Mouse (Mus musculus): ENCODE measurements around the gene Ncoa7. TPM values are rescaled to one million over a fixed set of nuclear protein-coding genes. Genes with fewer than 3 reads are reported as not detected.
"Not testable (repeated sequence)": the region's sequence is repeated elsewhere in the genome, so short reads cannot be mapped to it uniquely, and the experiment has no call there.

Gene Ncoa7
- polyA plus RNA-seq, 3 experiments from 2014 or later: 28.3 to 108 (median 83.7) TPM

DNA sequence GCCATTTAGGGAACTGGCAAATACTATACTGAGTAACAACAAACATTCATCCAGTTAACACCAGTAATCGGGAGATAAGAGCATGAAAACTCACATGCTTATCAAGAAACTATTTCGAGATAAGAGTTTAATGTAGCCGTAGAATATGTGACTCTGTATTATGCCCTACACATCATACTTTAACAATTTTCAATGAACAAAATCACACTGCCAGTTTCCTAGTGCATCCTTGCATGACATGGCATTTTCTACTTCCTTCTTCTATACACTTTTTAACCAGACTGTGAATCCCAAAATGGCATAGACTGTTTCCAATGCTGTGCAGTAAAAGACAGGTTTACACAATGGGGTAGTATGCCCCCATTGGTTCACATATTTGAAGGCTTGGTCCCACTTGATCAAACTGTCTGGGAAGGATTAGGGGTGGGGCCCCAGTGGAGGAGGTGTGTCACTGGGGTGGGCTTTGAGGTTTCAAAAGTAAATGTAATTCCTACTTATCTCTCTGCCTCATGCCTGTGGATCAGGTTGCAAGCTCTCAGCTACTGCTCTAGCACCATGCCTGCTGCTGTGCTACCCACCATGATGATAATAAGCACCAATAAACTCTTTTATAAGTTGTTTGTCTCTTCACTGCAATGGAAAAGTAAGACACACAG lies 15.3 kb downstream of the Ncoa7 start:
- ATAC-seq: no peak

DNA sequence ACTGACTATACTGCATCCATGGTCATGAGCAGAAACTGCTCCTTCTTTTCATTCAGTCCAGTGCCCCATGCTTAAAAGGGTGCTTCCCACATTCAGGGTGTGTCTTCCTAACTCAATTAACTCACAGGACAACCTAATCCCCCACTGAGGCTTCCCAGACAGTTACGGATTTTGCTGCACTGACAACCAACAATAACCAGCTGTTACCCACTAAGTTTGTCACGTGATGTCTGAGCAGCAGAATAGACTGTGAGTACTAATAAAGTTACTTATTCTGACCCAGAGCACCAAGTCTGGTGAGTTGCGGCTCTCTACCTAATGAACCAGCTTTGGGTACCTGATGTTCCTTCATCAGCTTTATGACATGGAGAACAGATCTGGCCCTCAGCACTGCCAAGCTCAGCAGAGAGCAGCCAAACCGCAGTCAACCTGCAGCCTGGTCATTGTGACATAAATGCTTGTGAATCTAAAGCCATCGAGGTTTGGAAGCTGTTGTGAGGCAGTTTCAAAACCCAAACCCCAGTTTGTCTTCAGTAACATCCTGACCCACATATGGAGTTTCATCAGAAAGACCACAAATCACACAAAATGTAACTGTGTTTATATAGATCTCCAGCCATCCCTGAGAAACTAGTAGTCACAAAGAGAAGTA lies 16.9 kb downstream of the Ncoa7 start:
- no peak for ATAC-seq

DNA sequence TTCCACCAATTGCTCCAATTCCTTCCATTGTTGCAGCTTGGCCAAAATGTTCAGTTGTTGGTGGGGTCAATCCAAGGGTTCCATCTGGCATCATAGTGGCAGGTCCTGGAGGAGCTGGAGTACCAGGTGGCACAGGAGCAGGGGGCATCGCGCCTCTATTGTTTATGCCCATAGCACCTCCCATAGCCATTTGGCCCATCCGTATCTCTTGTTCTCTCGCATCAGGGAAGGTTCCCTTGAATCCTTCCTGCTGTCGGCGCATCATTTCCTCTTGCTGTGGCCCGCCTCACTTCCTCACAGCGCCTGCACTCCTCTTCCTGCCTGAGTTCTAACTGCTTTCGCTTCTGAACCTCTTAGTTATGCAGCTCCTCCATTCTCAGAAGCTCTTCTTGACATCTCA lies 22.2 kb downstream of the Ncoa7 start:
- not testable (repeated sequence) for ATAC-seq

DNA sequence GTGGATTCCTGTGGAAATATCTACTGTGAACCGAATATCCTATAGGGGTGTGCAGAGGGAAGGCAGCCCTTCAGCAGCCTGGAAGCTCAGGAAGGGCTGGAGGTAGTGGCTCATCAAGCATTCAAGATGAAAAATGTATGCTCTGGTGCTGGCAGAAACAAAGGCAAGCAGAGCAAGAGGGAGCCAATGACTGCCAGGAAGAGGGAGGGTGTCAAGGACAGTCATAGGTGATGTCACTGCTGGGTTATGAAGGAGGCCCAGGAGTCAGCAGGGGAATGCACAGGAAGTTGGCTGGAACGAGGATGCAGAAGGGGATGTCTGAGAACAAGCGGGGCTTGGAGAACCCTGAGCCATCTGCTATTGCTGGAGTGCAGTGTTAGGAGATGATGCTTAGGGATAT lies 24.9 kb downstream of the Ncoa7 start:
- peak; percentile 21 for ATAC-seq

DNA sequence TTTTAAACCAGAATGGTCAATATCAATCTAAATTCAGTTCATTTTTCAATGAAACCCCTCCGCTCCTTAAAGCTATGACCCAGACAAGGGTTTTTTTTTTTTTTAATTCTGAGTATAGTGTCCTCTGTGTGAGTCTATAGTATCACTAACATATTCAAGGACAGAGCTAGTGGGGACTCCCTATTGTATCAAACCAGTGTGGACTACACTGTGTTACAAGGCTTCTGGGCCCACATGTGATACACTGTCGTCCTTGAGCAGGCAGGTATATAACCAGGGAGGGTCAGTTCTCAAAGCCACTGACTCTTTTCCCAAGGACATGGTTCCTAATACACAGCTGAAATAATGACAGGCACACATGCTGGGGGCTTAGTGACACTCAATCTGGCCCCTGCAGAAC lies 27.1 kb downstream of the Ncoa7 start:
- ATAC-seq: no peak

DNA sequence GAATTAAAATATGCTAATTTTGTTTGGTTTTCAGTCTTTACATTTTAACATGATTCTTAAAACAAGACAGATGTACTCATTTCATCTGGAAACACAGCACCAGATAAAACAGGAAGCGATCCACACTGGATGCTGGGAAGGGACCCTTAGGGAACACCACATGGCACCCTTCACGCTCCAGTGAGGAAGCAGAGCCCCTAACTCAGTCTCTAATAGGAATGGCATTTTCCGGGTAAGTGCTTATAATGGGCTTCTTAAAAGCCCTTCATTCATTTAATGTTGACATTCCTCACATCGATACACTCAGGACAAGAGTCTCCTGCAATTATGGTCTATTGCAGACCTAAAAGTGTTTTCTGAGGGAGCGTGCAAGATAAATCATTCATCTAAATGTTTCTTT lies 27.6 kb downstream of the Ncoa7 start:
- ATAC-seq: no peak

DNA sequence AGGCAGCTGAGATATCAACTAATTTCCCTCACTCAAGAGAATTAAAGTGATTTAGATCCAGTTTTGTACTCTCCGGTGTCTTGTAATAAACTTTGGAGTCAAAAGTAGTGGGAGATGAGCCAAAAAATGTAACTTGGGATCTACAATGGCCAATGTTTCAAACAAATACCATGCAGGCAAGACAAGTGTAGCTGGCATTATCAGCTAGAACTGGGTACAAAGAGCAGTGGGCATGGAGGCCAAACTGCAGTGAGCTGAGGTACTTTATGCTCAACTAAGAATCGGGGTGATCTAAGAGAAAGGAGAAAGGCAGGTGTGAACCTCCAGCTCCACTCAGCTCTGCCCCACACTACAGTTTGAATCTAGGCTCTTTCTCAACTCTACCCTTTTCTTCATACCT lies 28.7 kb downstream of the Ncoa7 start:
- no peak for ATAC-seq

DNA sequence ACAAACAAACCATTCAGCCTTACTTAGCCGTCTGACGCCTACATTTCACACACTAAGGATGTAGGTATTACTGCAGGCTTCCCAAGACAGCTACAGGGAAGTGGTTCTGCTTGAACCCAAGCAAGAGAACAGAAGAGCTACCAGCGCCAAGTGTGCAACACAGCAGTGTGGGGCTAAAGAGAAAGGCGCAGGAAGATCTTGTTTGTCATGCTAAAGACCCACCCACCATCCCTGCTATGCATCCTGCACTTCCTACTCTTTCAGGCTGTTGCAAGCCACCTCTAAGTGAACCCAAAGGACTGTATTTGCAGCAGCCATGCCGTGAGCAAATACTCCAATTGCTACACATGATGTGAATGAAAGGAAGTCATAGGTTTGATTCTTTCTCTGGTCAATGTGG lies 29.9 kb downstream of the Ncoa7 start:
- ATAC-seq: no peak

DNA sequence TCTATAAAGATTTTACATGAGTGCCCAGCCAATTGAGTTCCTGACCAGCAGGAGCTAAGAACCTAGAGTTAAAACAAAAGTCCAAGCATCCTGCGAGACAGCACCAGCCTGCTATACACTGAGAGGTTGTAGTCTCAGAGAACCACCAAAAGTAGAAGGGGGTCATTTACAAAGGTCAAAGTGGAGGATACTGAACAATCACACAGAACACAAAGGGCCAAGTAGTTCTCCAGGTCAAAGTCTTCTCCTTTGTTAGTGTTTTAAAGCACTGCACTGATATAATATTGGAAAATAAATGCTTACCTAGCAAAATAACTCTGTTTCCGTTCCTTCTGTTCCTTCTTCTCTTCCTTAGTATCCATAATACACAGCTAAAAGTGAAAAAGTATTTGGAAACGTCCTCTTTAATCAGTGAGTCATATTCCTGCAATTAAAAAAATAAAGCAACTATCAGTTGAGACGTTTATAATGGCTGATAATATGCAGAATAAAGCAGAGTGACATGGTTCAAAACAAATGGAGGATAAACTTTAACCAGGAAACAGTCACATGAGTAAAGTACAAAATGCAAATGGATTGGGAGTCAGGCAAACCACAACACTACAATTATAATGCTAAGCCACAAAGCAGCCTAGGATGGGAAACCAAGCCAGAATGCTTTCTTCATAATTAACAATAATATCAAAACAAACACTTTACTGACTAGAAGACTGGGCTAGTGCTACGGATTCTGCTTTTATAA lies 31.5 kb downstream of the Ncoa7 start:
- no peak for ATAC-seq

DNA sequence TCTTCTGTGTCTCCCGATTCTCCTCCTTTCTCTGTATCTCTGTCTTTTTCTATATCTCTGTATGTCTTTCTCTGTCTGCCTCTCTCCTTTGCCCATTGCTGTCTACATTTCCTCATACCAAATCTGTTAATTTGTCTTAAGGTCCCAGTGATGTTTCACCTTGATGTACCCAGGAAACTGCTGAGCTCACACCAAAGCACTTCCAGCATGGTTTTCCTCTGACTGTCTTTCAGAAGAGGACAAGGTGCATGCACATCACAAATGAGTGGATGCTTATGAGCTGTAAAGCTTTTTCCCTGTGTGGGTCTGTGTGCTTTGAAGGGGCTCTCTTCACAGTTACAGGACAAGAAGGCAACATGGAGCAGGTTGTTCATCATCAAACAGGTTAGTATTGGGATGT lies 34.3 kb downstream of the Ncoa7 start:
- ATAC-seq: no peak

DNA sequence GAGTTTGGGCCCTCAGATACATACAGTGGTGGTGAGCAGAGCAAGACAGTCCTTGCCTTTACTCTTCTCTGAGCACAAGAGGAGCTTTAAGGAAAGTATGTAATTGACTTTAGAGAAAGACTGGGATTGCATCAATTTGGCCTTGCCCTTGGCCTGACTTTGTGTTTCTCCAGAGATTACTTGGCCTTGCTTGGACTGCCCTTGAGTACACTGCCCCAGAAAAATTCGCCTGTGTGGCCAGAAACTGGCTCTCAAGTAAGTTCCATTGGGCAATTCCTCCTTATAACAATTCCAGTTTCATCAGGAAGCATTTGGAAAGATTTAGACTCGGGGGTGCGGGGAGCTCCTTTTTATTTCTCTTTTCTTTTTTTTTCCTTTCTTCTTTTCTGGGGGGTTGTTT lies 34.9 kb downstream of the Ncoa7 start:
- ATAC-seq: no peak

DNA sequence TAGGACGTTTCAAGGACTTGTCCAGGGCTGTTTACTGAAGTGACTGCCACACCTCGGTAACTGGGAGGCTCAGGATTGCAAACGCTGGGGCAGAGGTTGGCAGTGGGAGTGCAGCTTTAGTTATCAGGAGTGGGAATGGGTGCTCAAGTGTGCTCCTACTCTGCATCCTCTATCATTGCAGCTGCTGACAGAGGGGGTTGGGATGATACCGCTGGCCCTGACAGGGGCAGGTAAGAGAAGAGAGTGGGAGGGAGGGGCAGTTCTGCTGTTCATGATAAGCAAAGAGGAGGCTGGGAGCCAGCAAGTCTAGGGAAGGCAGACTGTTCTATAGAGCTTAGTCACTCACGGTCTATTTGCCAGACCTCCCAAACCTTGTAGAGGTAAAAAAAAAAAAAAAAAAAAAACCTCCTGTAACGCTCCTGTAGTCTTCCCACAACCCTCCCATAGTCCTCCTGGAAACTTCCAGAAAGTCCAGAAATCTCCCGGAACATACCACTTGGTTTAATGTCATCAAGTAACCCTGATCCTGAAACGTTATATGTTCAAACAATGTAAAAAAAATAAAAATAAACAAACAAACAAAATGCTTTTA lies 39.9 kb downstream of the Ncoa7 start:
- no peak for ATAC-seq

DNA sequence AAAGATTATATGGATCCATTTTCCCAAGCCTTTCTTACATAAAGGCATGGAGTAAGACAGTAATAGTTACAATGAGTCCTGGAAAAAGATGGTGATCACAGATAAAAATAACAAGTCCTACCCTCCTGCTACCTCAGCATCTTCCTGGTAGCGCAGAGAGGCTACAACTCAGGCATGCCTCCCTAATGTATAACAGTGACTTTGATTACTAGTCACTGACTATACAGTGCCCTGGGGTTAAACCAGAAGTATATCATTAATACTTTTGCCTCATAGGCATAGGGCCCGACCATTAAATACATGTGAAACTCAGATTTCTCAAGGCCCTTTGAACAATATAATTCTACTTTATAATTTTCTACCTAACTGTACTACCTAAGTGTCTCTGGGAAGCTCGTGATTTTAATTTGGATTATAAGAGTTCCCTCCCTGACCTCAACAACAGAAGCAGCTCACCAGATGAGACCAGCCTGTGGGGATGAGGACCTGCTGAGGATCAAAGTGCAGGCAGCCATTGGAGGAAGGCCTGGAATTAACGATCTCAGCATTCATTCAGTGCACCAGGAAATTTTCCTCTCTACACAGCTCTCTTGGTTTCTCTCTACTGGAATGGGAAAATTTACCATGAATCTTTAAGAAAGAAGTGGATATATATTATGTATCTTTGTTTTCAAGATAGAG lies 40.7 kb downstream of the Ncoa7 start:
- ATAC-seq: no peak

DNA sequence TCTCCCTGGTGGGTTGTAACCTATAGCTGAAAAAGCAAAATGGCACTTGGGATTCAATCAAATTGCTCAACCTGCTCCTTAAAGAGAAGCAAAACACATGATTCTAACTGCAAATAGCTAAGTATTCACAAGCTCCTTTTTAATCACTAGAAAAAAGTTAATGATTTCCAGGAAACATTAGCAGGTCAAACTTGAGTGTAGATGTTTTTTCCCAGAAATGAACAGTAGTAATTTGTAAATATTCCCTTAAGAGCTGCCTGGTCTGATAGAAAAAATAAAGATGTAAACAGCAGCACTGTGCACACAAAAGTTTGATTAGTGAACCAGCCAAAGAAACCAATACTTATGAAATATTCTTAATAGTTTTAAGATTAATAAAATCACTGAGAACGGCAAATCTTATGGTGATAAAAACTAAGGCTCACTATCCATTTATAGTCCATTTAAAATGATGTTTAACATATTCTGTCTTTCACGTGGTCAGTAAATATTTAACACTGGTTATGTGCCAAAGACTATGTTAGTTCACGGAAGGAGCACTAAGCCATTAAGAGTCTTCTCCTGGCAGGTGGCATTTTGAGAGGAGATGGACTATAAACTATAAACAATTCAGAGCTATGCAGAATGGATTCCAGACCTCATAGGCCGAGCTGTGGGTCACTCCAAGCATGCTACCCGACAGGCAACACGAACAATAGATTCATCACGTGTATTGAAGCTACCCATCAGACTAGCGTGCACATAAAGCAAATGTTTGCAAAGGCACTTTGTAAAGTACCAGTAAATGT lies 43.6 kb downstream of the Ncoa7 start:
- ATAC-seq: no peak

DNA sequence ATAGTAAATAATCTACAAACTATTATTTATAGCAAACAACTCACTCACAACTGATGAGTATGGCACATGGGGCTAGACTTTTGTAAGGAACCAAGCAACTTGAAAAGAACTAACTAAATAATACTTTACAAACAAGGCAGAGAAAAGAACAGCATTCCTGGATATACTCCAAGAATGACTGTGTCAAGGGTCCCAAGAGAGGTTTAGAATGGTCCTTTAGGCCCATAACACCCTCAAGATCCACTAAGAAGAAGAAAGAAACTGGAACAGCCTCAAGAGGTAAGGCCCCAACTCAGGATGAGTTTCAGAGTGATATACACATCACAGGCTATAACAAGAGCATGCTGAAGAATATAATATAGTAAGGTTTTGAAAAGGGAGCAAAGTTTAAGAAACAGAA lies 47.1 kb downstream of the Ncoa7 start:
- no peak for ATAC-seq

DNA sequence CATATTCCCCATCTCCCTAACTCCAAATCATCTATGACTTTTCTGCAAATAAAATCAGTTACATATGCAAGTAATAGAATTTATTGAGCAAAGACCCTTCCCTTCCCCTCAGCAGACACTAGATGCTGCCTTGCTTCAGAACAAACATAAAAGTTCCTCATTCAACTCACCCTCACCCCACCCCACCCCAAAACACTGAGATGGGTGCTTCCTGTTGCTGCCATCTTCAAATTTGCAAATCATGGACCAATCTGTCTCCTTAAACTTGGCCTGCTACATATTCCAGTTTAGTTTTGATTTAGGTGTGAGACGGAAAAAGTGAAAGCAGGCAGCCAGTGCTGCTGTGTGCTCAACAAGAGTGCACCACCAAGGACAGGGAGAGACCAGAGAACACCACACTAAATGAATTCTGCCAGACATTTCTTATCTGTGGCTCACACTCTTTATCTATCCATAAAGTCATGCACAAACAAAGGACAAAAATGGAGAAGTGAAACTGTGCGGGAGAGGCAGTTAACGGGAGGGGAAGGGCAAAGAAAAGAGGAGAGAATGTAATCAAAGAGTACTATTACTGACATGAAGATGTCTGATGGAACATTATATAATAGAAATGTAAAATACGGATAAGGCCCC lies 48.2 kb downstream of the Ncoa7 start:
- ATAC-seq: no peak

DNA sequence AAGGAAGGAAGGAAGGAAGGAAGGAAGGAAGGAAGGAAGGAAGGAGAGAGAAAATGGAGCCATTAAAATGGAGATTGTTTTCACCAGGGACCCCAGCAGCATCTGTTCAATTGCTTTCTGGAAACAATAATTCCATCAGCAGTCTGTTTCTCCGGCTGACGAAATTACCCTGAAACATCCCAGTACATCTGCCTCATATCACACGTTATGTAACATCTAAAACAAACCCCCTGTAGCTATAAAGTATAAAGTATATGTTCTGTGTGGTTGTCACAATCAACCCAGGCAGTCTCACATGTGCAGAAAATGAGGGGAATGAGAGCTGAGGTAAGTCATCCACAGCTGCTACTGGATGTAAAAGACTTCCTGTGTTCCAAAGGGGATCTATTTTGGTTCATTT lies 49.0 kb downstream of the Ncoa7 start:
- no peak for ATAC-seq

DNA sequence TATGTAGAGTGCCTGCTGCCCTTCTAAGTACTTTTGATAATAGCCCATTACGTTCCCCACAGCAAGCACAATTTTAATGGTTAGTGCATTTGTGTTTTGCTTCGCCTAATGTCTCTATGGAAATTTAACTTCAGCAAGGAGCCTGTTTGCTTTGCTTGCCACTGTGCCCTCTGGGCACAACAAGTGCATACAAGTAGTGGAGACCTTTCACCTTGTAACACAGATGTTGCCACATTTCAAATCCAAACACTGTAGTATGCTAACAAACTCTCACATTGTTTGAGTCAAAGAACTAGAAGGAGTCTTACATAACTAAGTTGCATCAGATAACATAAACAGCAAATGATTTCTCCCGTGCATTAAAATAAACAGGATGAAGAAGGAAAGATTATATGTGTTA lies 50.6 kb downstream of the Ncoa7 start:
- no peak for ATAC-seq

DNA sequence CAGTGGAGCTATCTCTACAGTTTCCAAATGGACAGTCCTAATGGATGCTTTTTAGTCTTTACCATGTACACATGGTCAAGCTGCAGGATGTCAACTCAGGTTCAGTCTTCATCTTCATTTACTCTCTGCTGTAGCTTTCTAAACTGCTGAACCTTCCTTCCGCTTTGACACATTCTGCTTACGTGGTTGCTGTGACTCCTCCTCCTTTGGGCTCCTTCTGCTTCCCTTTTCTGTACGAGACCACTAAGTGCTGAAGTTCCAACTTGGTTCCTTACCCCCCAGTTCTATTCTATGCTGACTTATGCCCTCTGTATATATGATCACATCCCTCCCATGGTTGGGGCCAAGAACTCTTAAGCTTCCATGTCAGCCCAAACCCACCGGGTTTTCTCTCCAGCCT lies 51.5 kb downstream of the Ncoa7 start:
- ATAC-seq: no peak

DNA sequence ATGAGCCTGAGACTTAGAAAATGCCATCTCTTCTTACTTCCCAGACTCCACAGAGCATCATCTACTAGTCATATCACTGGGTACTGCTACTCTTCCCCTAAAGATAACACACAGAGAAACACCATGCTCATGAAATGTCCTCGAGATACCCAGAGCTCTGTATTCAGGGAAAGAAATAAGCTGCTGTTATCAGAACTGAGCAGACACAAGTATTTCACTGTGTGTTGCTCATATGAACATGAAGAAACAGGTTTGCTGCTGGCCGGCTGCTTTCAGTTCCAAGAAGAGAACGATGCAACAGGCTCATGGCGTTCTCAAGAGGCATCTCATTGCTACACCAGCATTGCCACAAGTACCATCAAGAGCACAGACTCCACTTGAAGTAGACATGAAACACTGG lies 53.3 kb downstream of the Ncoa7 start:
- ATAC-seq: no peak

DNA sequence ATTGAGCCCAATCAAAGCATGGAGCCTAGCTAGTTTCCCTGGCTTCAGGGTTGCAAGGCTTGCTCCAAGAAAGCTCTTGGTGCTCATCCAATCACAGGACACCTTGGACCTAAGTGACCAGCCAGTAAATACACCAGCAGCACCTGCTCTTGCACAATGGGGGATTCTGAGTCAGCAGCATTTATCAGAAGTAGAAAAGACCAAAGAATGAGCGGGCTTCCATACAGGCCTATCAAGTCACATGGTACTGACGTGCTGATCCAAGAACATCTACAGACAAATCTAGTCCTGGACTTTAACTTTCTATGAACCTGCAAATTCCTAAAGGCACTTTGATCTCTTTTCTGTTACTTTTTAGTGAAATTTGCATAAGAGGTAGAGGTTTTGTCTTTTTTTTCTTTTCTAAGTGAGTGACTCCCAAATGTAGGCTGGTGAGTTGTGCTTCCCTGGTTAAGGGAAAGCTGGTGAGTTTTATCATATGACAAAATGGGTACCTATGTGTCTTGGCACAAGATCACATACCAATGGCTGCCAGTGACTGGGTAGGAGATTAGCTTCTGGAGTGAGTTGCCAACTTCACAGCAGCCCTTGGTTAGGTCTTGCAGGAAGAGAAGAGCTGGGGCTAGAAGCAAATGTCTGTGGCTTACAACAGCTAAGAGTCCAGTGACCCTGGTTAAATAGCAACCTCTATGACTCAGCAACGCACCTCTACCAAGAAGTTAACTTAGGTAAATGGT lies 57.7 kb downstream of the Ncoa7 start:
- no peak for ATAC-seq

Data from inflammation-experienced regulatory T-cells, adult 6 months (primary cell).